Mouse (Mus musculus): ENCODE data around the gene AI597479. TPM values are rescaled to one million over a fixed set of nuclear protein-coding genes. Genes with fewer than 3 reads are reported as not detected.

AI597479 gene
- polyA plus RNA-seq, 1 experiment: 5.0 TPM

GRCm38 (mm10) chr1:43072028-43072427 lies 26.5 kb upstream of the AI597479 start:
- 92% methylated on average over 8 of the region's 8 CpGs for WGBS
- Histone ChIP-seq H3K27ac (ENCODE audit: insufficient read depth, low read depth, low read length) (no peak overlapping the region), H3K27me3 (replicated peaks; ENCODE audit: control insufficient read depth, insufficient read depth, low read length) (no peaks in the 10 kb centered on the region), H3K4me1 (ENCODE audit: control insufficient read depth, insufficient read depth, low read length) (no peaks in the 10 kb centered on the region), H3K4me3 (ENCODE audit: insufficient read depth, low read depth, low read length) (no peak overlapping the region), H3K36me3 (ENCODE audit: control insufficient read depth, insufficient read depth, low read length) (no peaks in the 10 kb centered on the region)
- TF ChIP-seq POLR2A (IDR thresholded peaks at IDR 0.05; ENCODE audit: low read depth, low read length): no peak
- TF ChIP-seq CTCF (conservative IDR thresholded peaks at IDR 0.05; ENCODE audit: insufficient read depth, insufficient read length, low read depth, low read length): no peak
- DNase-seq: no peak

GRCm38 (mm10) chr1:43072561-43072960 lies 25.9 kb upstream of the AI597479 start:
- TF ChIP-seq POLR2A (IDR thresholded peaks at IDR 0.05; ENCODE audit: low read depth, low read length) (no peak), CTCF (conservative IDR thresholded peaks at IDR 0.05; ENCODE audit: insufficient read depth, insufficient read length, low read depth, low read length) (no peak)
- Histone ChIP-seq H3K36me3 (ENCODE audit: control insufficient read depth, insufficient read depth, low read length) (no peaks in the 10 kb centered on the region), H3K27me3 (replicated peaks; ENCODE audit: control insufficient read depth, insufficient read depth, low read length) (no peaks in the 10 kb centered on the region), H3K4me1 (ENCODE audit: control insufficient read depth, insufficient read depth, low read length) (no peaks in the 10 kb centered on the region), H3K4me3 (ENCODE audit: insufficient read depth, low read depth, low read length) (no peak overlapping the region), H3K27ac (ENCODE audit: insufficient read depth, low read depth, low read length) (no peak overlapping the region)
- no peak for DNase-seq
- WGBS: 58% methylated on average over 1 of the region's 1 CpGs

- Histone ChIP-seq H3K27me3 (replicated peaks; ENCODE audit: control insufficient read depth, insufficient read depth, low read length) (no peaks in the 10 kb centered on the region), H3K4me1 (ENCODE audit: control insufficient read depth, insufficient read depth, low read length) (no peaks in the 10 kb centered on the region), H3K36me3 (ENCODE audit: control insufficient read depth, insufficient read depth, low read length) (no peaks in the 10 kb centered on the region), H3K4me3 (ENCODE audit: insufficient read depth, low read depth, low read length) (no peak overlapping the region), H3K27ac (ENCODE audit: insufficient read depth, low read depth, low read length) (no peak overlapping the region)
- 88% methylated on average over 2 of the region's 2 CpGs for WGBS
- DNase-seq: no peak
- TF ChIP-seq CTCF (conservative IDR thresholded peaks at IDR 0.05; ENCODE audit: insufficient read depth, insufficient read length, low read depth, low read length) (no peak), POLR2A (IDR thresholded peaks at IDR 0.05; ENCODE audit: low read depth, low read length) (no peak)
Observed at GRCm38 (mm10) chr1:43074791-43075190, 23.7 kb upstream of the AI597479 start.

- 71% methylated on average over 2 of the region's 2 CpGs for WGBS
- no peak for DNase-seq
- Histone ChIP-seq H3K4me3 (ENCODE audit: insufficient read depth, low read depth, low read length) (no peak overlapping the region), H3K4me1 (ENCODE audit: control insufficient read depth, insufficient read depth, low read length) (no peaks in the 10 kb centered on the region), H3K36me3 (ENCODE audit: control insufficient read depth, insufficient read depth, low read length) (no peaks in the 10 kb centered on the region), H3K27me3 (replicated peaks; ENCODE audit: control insufficient read depth, insufficient read depth, low read length) (no peaks in the 10 kb centered on the region), H3K27ac (ENCODE audit: insufficient read depth, low read depth, low read length) (no peak overlapping the region)
- TF ChIP-seq POLR2A (IDR thresholded peaks at IDR 0.05; ENCODE audit: low read depth, low read length) (no peak), CTCF (conservative IDR thresholded peaks at IDR 0.05; ENCODE audit: insufficient read depth, insufficient read length, low read depth, low read length) (no peak)
Observed at GRCm38 (mm10) chr1:43078124-43078523, 20.4 kb upstream of the AI597479 start.

GRCm38 (mm10) chr1:43082946-43083345 lies 15.6 kb upstream of the AI597479 start:
- TF ChIP-seq CTCF (conservative IDR thresholded peaks at IDR 0.05; ENCODE audit: insufficient read depth, insufficient read length, low read depth, low read length) (no peak), POLR2A (IDR thresholded peaks at IDR 0.05; ENCODE audit: low read depth, low read length) (no peak)
- Histone ChIP-seq H3K27ac (ENCODE audit: insufficient read depth, low read depth, low read length) (no peak overlapping the region), H3K27me3 (replicated peaks; ENCODE audit: control insufficient read depth, insufficient read depth, low read length) (no peaks in the 10 kb centered on the region), H3K4me3 (ENCODE audit: insufficient read depth, low read depth, low read length) (no peak overlapping the region), H3K4me1 (ENCODE audit: control insufficient read depth, insufficient read depth, low read length) (peaks cover 12% of the 10 kb centered on the region; the same call in 1 of the 2 replicates), H3K36me3 (ENCODE audit: control insufficient read depth, insufficient read depth, low read length) (no peaks in the 10 kb centered on the region; the same call in 1 of the 2 replicates)
- WGBS: 86% methylated on average over 5 of the region's 5 CpGs
- no peak for DNase-seq

DNA sequence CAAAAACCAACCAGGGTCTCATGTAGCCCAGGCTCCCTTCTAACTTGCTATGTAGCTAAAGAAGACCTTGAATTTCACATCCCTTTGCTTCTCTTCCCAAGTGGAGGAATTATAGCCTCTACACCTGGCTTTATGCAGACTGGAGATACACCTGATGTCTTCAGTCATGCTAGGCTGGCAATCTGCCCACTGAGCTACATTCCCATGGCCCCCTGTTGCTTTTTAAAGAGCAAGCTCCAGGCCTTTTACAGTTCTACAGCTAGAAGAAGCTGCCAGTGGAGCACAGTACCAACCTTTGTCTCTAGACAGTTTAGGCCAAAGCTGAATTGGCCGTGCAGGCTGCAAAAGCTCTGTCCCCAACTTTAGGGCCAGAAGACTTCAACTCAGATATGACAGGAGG lies 8.1 kb upstream of the AI597479 start:
- TF ChIP-seq CTCF (conservative IDR thresholded peaks at IDR 0.05; ENCODE audit: insufficient read depth, insufficient read length, low read depth, low read length) (no peak), POLR2A (IDR thresholded peaks at IDR 0.05; ENCODE audit: low read depth, low read length) (no peak)
- H3K36me3 ChIP-seq (ENCODE audit: control insufficient read depth, insufficient read depth, low read length): no peaks in the 10 kb centered on the region
- H3K27ac ChIP-seq (ENCODE audit: insufficient read depth, low read depth, low read length): no peak overlapping the region
- WGBS: 62% methylated on average over 1 of the region's 1 CpGs
- no peak overlapping the region for H3K4me3 ChIP-seq (ENCODE audit: insufficient read depth, low read depth, low read length)
- peaks cover 15% of the 10 kb centered on the region; the same call in 1 of the 2 replicates for H3K4me1 ChIP-seq (ENCODE audit: control insufficient read depth, insufficient read depth, low read length)
- H3K27me3 ChIP-seq (replicated peaks; ENCODE audit: control insufficient read depth, insufficient read depth, low read length): no peaks in the 10 kb centered on the region
- no peak for DNase-seq

DNA sequence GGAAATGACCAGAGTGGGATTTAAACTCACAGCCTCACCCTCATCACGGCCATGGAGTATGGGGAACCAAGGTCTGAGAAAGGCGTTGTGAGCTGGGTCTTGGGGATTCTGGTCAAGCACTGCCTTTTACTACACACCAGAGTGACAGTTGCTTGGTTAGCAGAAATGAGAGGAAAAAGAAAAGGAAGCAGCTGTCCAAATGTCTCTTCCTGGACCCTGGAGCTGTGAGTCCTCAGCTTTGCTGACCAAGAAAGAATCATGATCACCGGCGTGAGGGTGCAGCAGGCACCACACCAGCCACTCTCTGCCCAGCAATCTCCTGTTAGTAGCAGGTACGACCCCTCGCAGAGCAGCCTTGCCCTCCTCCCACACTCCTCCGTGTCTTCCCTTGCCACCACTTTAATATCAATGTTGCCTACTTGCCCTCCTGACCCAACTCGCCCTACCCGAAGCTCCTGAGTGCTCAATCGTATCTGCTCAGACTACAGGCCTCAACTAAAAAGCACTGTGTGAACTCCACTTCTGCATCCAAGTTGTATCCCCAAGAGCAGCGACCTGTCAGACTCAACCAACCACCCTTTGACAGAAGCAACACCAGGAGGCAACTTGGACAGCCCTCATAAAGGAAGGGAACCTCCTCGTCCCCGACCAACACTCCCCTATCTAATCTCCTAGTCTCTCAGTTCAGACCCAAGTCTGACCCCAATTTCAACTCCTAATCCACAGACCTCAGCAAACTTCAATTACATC lies 7.0 kb upstream of the AI597479 start:
- WGBS: 25% methylated on average over 13 of the region's 13 CpGs
- H3K36me3 ChIP-seq (ENCODE audit: control insufficient read depth, insufficient read depth, low read length): no peaks in the 10 kb centered on the region
- DNase-seq: peak; percentile 8
- peak overlapping the region; percentile 49 for H3K27ac ChIP-seq (ENCODE audit: insufficient read depth, low read depth, low read length)
- peaks cover 15% of the 10 kb centered on the region; the same call in 1 of the 2 replicates for H3K4me1 ChIP-seq (ENCODE audit: control insufficient read depth, insufficient read depth, low read length)
- H3K27me3 ChIP-seq (replicated peaks; ENCODE audit: control insufficient read depth, insufficient read depth, low read length): no peaks in the 10 kb centered on the region
- no peak for TF ChIP-seq CTCF (conservative IDR thresholded peaks at IDR 0.05; ENCODE audit: insufficient read depth, insufficient read length, low read depth, low read length)
- no peak for TF ChIP-seq POLR2A (IDR thresholded peaks at IDR 0.05; ENCODE audit: low read depth, low read length)
- peak overlapping the region; percentile 71 for H3K4me3 ChIP-seq (ENCODE audit: insufficient read depth, low read depth, low read length)

All from kidney, adult 2 months (tissue).